Mouse (Mus musculus) embryonic facial prominence, embryonic 10.5 days (tissue): Measurements from ENCODE around the gene Crebzf. TPM values are rescaled to one million over a fixed set of nuclear protein-coding genes. Genes with fewer than 3 reads are reported as not detected.

ENCODE experiments used
- DNase-seq: peaks from one replicate; pipeline ENCODE4 v3.0.0-alpha.2; 2017; ENCODE audit warnings: low spot score
- H3K27ac ChIP-seq: fragments of 300-500 bp; sonication (generic); replicated peaks from 2 replicates; pipeline ENCODE4 v1.5.1; 2016; ENCODE audit warnings: mild to moderate bottlenecking
- H3K27me3 ChIP-seq: fragments of 300-500 bp; sonication (generic); replicated peaks from 2 replicates; pipeline ENCODE4 v1.6.1; 2016; ENCODE audit warnings: low read depth, mild to moderate bottlenecking; ENCODE audit not compliant: poor library complexity, severe bottlenecking
- H3K36me3 ChIP-seq: fragments of 300-500 bp; sonication (generic); replicated peaks from 2 replicates; pipeline ENCODE4 v1.6.1; 2016; ENCODE audit warnings: mild to moderate bottlenecking, moderate library complexity
- H3K4me1 ChIP-seq: fragments of 300-500 bp; sonication (generic); 2 replicates; pipeline ENCODE4 v1.6.1; 2016
- H3K4me3 ChIP-seq: fragments of 300-500 bp; sonication (generic); 2 replicates; pipeline ENCODE4 v1.5.1; 2016; ENCODE audit warnings: mild to moderate bottlenecking, moderate library complexity
- H3K9me3 ChIP-seq: fragments of 300-500 bp; sonication (generic); 2 replicates; pipeline ENCODE4 v1.6.1; 2016; ENCODE audit warnings: mild to moderate bottlenecking
- WGBS: fragments of 180-500 bp; shearing (Covaris S2); methylation state at CpG from one replicate; pipeline ENCODE4 v1.1.7; 2016; 5-methylcytosine and 5-hydroxymethylcytosine counted together
- polyA plus RNA-seq: library from polyadenylated mRNA; unstranded; fragments of >200 nt; fragmentation: Nextera tagmentation; extraction: Ambion mirVana; gene quantifications from 2 replicates; pipeline ENCODE4 v1.2.1, GENCODE M21; 2016

Crebzf gene
- polyA plus RNA-seq, 1 experiment from 2014 or later: 27.1 TPM

DNA sequence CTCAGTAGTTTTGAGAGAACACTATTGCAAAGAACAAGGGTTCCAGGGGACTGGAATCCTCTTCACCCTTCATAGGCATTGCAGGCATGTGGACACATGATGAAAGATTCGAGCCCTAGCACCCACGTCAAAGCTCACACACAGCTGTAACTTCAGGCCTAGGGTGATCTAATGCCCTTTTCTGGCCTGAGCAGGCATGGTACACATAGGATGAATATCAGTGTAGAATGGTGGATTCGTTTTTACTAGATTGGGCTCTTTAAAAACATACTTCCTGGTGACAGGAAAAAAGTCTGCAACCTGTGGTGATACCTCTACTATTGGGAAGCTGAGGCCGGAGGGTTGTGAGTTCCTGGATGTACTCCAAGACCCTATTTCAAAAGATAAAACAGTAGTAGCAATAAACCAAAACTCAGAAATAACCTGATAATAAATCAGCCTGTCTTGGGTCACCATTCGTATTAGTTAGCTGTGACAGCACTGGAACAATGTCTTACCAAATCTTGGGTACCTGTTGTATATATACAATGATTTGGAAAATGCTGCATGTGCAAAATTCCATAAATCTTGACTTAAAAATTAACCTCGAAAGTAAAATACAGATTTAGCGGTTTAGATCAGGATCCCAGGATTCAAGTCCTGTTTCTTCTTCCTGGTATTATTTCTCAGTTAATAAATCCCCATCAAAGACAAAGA is 13.8 kb downstream of the Crebzf start:
- peak overlapping the region; percentile 93 for H3K27ac ChIP-seq
- H3K9me3 ChIP-seq: no peaks in the 10 kb centered on the region
- peaks cover 19% of the 10 kb centered on the region for H3K4me1 ChIP-seq
- no peak for DNase-seq
- H3K36me3 ChIP-seq: peaks cover 36% of the 10 kb centered on the region
- peak overlapping the region; percentile 83 for H3K4me3 ChIP-seq
- no peaks in the 10 kb centered on the region for H3K27me3 ChIP-seq
- WGBS: 48% methylated on average over 7 of the region's 7 CpGs

DNA sequence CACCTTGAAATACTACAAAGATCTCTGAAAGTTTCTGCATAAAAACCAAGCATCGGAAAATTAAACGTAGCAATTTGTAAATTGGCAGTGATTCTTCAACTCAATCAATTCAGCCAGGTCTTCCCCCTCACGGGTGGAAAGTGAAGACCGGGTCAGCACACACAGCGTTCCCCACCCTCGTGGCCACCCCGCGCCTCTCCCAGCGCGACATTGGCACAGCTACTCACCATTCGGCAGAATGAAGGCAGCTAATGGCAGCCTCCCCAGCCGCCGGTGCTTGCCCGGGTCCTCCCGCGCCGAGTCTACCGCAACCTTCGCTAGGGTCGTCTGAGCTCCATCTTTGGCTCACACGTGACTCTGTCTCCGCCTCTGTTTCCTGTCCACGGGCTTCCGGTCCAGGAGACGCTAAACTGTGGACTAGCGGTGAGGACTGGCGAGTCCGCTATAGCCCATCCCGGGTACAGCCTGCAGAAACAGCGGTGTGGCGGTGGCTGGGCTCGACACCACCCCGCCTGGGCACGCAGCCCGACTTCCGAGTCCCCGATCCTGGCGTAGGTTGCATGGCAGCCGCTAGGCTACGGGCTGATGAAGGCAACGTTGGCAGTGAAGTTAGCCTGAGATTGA is 14.4 kb downstream of the Crebzf start, which contains the start of gene Tmem126a:
Gene Tmem126a (minus strand): TSS at position 385 of the 624 bp plus-strand sequence.
- H3K4me3 ChIP-seq: peak within 1 kb of the TSS; percentile 83
- H3K4me1 ChIP-seq: peaks cover 19% of the 10 kb centered on the region
- H3K27ac ChIP-seq: peak within 1 kb of the TSS; percentile 93
- peak; percentile 90 for DNase-seq
- H3K36me3 ChIP-seq: peaks cover 30% of the 10 kb centered on the region
- H3K27me3 ChIP-seq: no peaks in the 10 kb centered on the region
- WGBS: under 1% methylated on average over 41 of the region's 41 CpGs
- no peaks in the 10 kb centered on the region for H3K9me3 ChIP-seq

DNA sequence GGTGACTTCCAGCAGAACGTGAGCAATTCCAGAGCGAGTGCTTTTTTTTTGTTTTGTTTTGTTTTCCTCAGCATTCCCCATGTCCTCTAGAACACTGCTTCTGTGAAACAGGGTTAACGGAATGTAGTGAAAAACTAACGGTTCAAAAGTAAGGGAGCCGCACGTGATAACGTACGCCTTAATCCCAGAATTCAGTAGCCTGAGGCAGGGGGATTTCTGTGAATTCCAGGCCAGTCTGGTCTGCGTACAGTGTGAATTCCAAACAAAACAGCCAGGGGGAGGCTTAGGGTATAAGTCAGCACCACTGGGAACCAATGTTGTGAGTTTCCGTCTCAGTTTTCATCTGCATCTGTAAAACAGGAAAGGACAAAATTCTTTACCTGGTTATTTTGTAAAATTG is 15.0 kb downstream of the Crebzf start:
- no peaks in the 10 kb centered on the region for H3K9me3 ChIP-seq
- peak overlapping the region; percentile 83 for H3K4me3 ChIP-seq
- H3K27ac ChIP-seq: peak overlapping the region; percentile 93
- DNase-seq: peak; percentile 37
- H3K27me3 ChIP-seq: no peaks in the 10 kb centered on the region
- WGBS: 17% methylated on average over 10 of the region's 10 CpGs
- peaks cover 24% of the 10 kb centered on the region for H3K36me3 ChIP-seq
- H3K4me1 ChIP-seq: peaks cover 19% of the 10 kb centered on the region

- 59% methylated on average over 10 of the region's 10 CpGs for WGBS
- DNase-seq: peak; percentile 10
- no peak overlapping the region for H3K27ac ChIP-seq
- H3K4me1 ChIP-seq: peaks cover 19% of the 10 kb centered on the region
- H3K4me3 ChIP-seq: no peak overlapping the region
- no peaks in the 10 kb centered on the region for H3K9me3 ChIP-seq
- no peaks in the 10 kb centered on the region for H3K36me3 ChIP-seq
- H3K27me3 ChIP-seq: no peaks in the 10 kb centered on the region
Measured at GRCm38 (mm10) chr7:90460330-90460729, 17.8 kb downstream of the Crebzf start.

GRCm38 (mm10) chr7:90460930-90461329 is 18.4 kb downstream of the Crebzf start:
- peak; percentile 50 for DNase-seq
- H3K27me3 ChIP-seq: no peaks in the 10 kb centered on the region
- 20% methylated on average over 14 of the region's 14 CpGs for WGBS
- H3K27ac ChIP-seq: no peak overlapping the region
- peaks cover 17% of the 10 kb centered on the region for H3K4me1 ChIP-seq
- H3K36me3 ChIP-seq: no peaks in the 10 kb centered on the region
- no peaks in the 10 kb centered on the region for H3K9me3 ChIP-seq
- H3K4me3 ChIP-seq: peak overlapping the region; percentile 13

- DNase-seq: no peak
Measured at GRCm38 (mm10) chr7:90461441-90461840, 18.9 kb downstream of the Crebzf start.

DNA sequence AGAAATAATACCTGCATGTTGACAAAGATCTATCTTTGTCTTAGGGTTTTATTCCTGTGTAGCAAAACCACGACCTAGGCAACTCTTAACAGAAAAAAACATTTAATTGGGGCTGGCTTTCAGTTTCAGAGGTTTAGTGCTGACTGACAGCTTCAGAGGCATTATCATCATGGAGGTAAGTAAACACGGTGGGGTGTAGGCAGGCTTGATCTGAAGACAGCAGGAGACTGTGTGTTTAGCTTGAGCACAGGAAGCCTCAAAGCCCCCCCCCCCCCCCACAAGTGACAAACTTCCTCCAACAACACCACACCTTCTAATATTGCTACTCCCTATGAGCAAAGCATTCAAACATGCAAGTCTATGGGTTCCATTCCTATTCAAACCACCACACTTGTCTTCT is 31.0 kb downstream of the Crebzf start:
- WGBS: 76% methylated on average over 2 of the region's 2 CpGs
- DNase-seq: no peak

More at GRCm38 (mm10) chr7:90461441-90461840, 18.9 kb downstream of the Crebzf start:
- WGBS: 92% methylated on average over 5 of the region's 5 CpGs
- H3K4me3 ChIP-seq: no peak overlapping the region
- H3K4me1 ChIP-seq: peaks cover 12% of the 10 kb centered on the region
- no peaks in the 10 kb centered on the region for H3K9me3 ChIP-seq
- no peaks in the 10 kb centered on the region for H3K27me3 ChIP-seq
- H3K36me3 ChIP-seq: 0 out of 2 replicates have a peak, but pooled peaks cover under 1% of the 10 kb centered on the region
- H3K27ac ChIP-seq: no peak overlapping the region

DNA sequence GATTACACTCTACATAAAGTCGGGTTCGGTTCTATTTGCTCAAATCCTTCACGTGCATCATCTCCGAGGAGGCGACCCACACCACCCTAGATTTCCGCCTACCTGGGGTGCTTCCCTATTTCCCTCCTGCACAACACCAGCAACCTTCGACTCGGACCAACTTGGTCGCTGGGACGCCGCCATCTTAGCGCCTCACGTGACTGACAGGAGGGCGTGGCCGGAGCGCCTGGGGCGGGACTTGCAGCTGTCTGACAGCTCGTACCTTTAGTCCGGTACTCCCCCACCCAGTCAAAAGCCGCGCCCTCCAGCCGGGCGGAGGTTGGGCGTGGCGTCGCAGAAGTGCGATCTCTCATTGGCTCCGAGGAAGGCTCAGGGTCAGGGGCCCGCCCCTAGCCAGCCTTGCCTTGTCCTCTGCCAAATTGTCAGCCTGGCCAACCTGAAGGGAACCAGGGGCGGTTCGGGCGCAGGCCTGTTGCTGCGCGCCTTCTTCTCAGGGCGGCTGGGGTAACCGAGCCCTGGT is 33.3 kb downstream of the Crebzf start, which contains the start of gene Tmem126b:
Gene Tmem126b (minus strand): TSS at position 209 of the 520 bp plus-strand sequence.
- Histone ChIP-seq H3K9me3 (no peaks in the 10 kb centered on the region), H3K36me3 (no peaks in the 10 kb centered on the region), H3K4me1 (peaks cover 15% of the 10 kb centered on the region), H3K27me3 (peaks cover 12% of the 10 kb centered on the region; the same call in 1 of the 2 replicates), H3K4me3 (peak within 1 kb of the TSS; percentile 74), H3K27ac (peak within 1 kb of the TSS; percentile 87)
- WGBS: under 1% methylated on average over 36 of the region's 36 CpGs
- peak; percentile 99 for DNase-seq

More for the DNA sequence above, 31.0 kb downstream of the Crebzf start:
- no peak overlapping the region for H3K27ac ChIP-seq
- H3K27me3 ChIP-seq: peaks cover 12% of the 10 kb centered on the region; the same call in 1 of the 2 replicates
- H3K9me3 ChIP-seq: no peaks in the 10 kb centered on the region
- H3K4me1 ChIP-seq: peaks cover 15% of the 10 kb centered on the region
- H3K36me3 ChIP-seq: peaks cover 19% of the 10 kb centered on the region
- H3K4me3 ChIP-seq: no peak overlapping the region

DNA sequence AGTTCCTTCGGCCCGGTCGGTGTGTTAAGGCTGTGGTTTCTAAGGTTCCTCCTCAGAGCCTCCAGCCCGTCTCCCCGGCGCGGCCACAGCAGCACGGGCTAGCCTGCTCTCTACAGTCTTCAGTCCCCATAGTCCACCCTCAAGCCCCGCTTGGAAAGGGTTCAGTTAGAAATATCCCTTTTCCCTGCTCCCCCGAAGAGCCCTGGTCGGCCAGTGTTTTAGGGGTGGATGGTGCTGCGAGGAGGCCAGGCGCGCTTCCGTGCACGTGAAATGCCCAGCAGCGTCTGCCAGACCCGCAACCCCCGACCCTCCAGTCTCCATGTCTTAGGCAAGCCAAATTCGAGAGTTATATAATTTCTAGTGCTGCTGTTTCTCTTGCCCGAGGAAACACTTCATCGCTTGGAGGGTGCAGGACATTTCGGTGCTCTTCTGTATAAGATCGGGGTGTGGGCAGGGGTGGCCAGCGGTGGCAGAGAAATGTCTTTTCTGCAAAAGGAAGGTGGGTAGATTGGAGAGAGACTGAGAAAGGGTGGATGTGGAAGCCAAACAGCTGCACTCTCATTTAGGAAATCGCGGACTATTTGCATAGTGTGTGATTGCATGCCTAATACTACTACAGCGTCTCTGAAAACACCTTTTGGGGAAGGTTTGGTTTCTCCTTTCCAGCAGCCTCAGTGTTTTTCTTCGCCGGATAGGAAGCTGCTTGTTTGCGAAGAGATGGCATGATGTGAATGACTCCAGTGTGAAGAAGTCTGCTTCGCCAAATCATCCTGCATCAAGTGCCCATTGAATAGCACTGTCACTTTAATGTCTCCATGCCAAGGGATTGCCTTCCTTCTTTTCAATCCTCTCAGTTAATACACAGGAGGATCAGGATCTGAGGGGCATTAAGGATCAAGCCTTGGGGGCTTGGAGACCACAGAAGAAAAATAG is 34.0 kb downstream of the Crebzf start, which contains the start of gene Dlg2:
Gene Dlg2 (plus strand): TSS at position 360 of the 933 bp plus-strand sequence.
- Histone ChIP-seq H3K4me3 (peak within 1 kb of the TSS; percentile 74), H3K27me3 (peaks cover 12% of the 10 kb centered on the region; the same call in 1 of the 2 replicates), H3K4me1 (peaks cover 15% of the 10 kb centered on the region), H3K36me3 (no peaks in the 10 kb centered on the region), H3K27ac (peak within 1 kb of the TSS; percentile 87), H3K9me3 (no peaks in the 10 kb centered on the region)
- no peak for DNase-seq
- under 1% methylated on average over 32 of the region's 32 CpGs for WGBS

- Histone ChIP-seq H3K4me3 (no peak overlapping the region), H3K27ac (no peak overlapping the region), H3K27me3 (peaks cover 2% of the 10 kb centered on the region; the same call in 1 of the 2 replicates), H3K4me1 (no peaks in the 10 kb centered on the region), H3K9me3 (no peaks in the 10 kb centered on the region), H3K36me3 (no peaks in the 10 kb centered on the region)
- WGBS: 98% methylated on average over 2 of the region's 2 CpGs
- DNase-seq: no peak
Measured at GRCm38 (mm10) chr7:90482607-90483006, 40.1 kb downstream of the Crebzf start.
